Mouse (Mus musculus): Measurements from ENCODE around the gene Osbpl6.

- TF ChIP-seq CTCF (IDR thresholded peaks at IDR 0.05; ENCODE audit: borderline replicate concordance, control insufficient read depth, extremely low read depth, insufficient read depth, low read length, poor library complexity) (no peak), POLR2A (IDR thresholded peaks at IDR 0.05; ENCODE audit: control insufficient read depth, extremely low read depth, insufficient read depth, low read length, poor library complexity) (no peak)
Measured at GRCm38 (mm10) chr2:76599214-76599613, 192.9 kb downstream of the Osbpl6 start.

Measured in thymus, adult 2 months (tissue).